In genomic region chr3:85417663-85418062, GRCm38 (mm10) we compare ENCODE assay signal across 15 mouse cellular contexts.
"Had no signal": no experiment of that assay in that cellular context is flagged by ENCODE, and none has a peak within 500 bp of the region (broad histone marks: within the 10 kb centered on the region; RNA-seq: fewer than 3 reads in every experiment).

No protein-coding gene starts in this region.

- H3K4me2 ChIP-seq: liver, embryonic 11.5 days; liver, embryonic 13.5 days; liver, embryonic 15.5 days; midbrain, embryonic 11.5 days; midbrain, embryonic 13.5 days; midbrain, embryonic 15.5 days; neural tube, embryonic 12.5 days; stomach, embryonic 15.5 days had no signal

- H3K27me3 ChIP-seq: liver, embryonic 13.5 days; liver, embryonic 15.5 days; megakaryocyte, embryonic 14.5 days; midbrain, embryonic 13.5 days; midbrain, embryonic 15.5 days; neural tube, embryonic 12.5 days; stomach, embryonic 15.5 days had no signal

- H3K9ac ChIP-seq: liver, embryonic 13.5 days; liver, embryonic 15.5 days; liver, postnatal 0 days; midbrain, embryonic 13.5 days; midbrain, embryonic 15.5 days; neural tube, embryonic 12.5 days; stomach, embryonic 15.5 days had no signal

- DNase-seq: liver, embryonic 13.5 days; liver, postnatal 0 days; right cerebral cortex, postnatal 14 days; thymus, adult 18-20 months; thymus, postnatal 14 days; thymus, postnatal 36 days had no signal

- H3K4me3 ChIP-seq: liver, embryonic 13.5 days; liver, embryonic 15.5 days; megakaryocyte, embryonic 14.5 days; midbrain, embryonic 13.5 days; midbrain, embryonic 15.5 days; neural tube, embryonic 12.5 days; stomach, embryonic 15.5 days had no signal

- H3K4me1 ChIP-seq: liver, embryonic 13.5 days; liver, embryonic 15.5 days; midbrain, embryonic 13.5 days; midbrain, embryonic 15.5 days; neural tube, embryonic 12.5 days; stomach, embryonic 15.5 days had no signal

- ATAC-seq: liver, postnatal 0 days; midbrain, embryonic 13.5 days; midbrain, embryonic 15.5 days had no signal

- H3K36me3 ChIP-seq: liver, embryonic 13.5 days; liver, embryonic 15.5 days; midbrain, embryonic 13.5 days; midbrain, embryonic 15.5 days; neural tube, embryonic 12.5 days; stomach, embryonic 15.5 days had no signal

- H3K27ac ChIP-seq: liver, embryonic 13.5 days; liver, embryonic 15.5 days; macrophage; midbrain, embryonic 13.5 days; midbrain, embryonic 15.5 days; neural tube, embryonic 12.5 days; stomach, embryonic 15.5 days had no signal

- H3K9me3 ChIP-seq: liver, embryonic 13.5 days; liver, embryonic 15.5 days; midbrain, embryonic 13.5 days; midbrain, embryonic 15.5 days; neural tube, embryonic 12.5 days; stomach, embryonic 15.5 days had no signal
